Mouse (Mus musculus) E14TG2a.4 (cell line): ENCODE measurements around the gene Pold1.
A peak's percentile ranks its signal among the peaks of the same experiment; 100 is the strongest.

Experiments used
- H3K27me3 ChIP-seq: 2 replicates; pipeline ENCODE4 v1.6.1; 2014; ENCODE audit warnings: low read length, control low read depth; ENCODE audit not compliant: insufficient read depth
- H3K36me3 ChIP-seq: 2 replicates; pipeline ENCODE4 v1.6.1; 2014; ENCODE audit warnings: low read length, control low read depth; ENCODE audit not compliant: insufficient read depth
- H3K4me1 ChIP-seq: replicated peaks from 2 replicates; pipeline ENCODE4 v1.6.1; 2014; ENCODE audit warnings: low read depth, low read length, control low read depth
- H3K4me3 ChIP-seq: replicated peaks from 2 replicates; pipeline ENCODE4 v1.5.1; 2014; ENCODE audit warnings: mild to moderate bottlenecking, low read length
- H3K9me3 ChIP-seq: 2 replicates; pipeline ENCODE4 v1.6.1; 2014; ENCODE audit warnings: low read length, control low read depth
- CTCF ChIP-seq: conservative IDR thresholded peaks from 2 replicates; pipeline ENCODE4 v1.5.1; 2014; ENCODE audit warnings: low read length
- NANOG ChIP-seq: IDR thresholded peaks from 2 replicates; pipeline ENCODE4 v1.6.1; 2014; ENCODE audit warnings: borderline replicate concordance, low read length, mixed read lengths
- POU5F1 ChIP-seq: IDR thresholded peaks from 2 replicates; pipeline ENCODE4 v1.6.1; 2014; ENCODE audit warnings: low read length, borderline replicate concordance

Pold1 gene

GRCm38 (mm10) chr7:44548497-44549087 lies at the start of gene Pold1:
TSS of gene Pold1 (minus strand) at chr7:44548849.
- TF ChIP-seq NANOG (no peak), CTCF (peak; percentile 72)
- peaks cover 80% of the 10 kb centered on the region for H3K4me1 ChIP-seq
- no peaks in the 10 kb centered on the region for H3K9me3 ChIP-seq
- peaks cover 68% of the 10 kb centered on the region for H3K36me3 ChIP-seq
- H3K4me3 ChIP-seq = peak within 1 kb of the TSS; percentile 92
- no peaks in the 10 kb centered on the region for H3K27me3 ChIP-seq

GRCm38 (mm10) chr7:44598336-44598735 lies 49.7 kb upstream of the Pold1 start:
- Histone ChIP-seq H3K36me3 (peaks cover 71% of the 10 kb centered on the region), H3K9me3 (no peaks in the 10 kb centered on the region), H3K4me1 (peaks cover 97% of the 10 kb centered on the region), H3K4me3 (0 out of 2 replicates have a peak overlapping the region, but pooled peaks have one; percentile 10), H3K27me3 (no peaks in the 10 kb centered on the region)
- no peak for TF ChIP-seq POU5F1
- no peak for TF ChIP-seq CTCF
- no peak for TF ChIP-seq NANOG

- Histone ChIP-seq H3K27me3 (no peaks in the 10 kb centered on the region), H3K36me3 (peaks cover 77% of the 10 kb centered on the region), H3K4me3 (0 out of 2 replicates have a peak overlapping the region, but pooled peaks have one; percentile 4), H3K9me3 (no peaks in the 10 kb centered on the region), H3K4me1 (peaks cover 98% of the 10 kb centered on the region)
- TF ChIP-seq CTCF (no peak), NANOG (no peak), POU5F1 (no peak)
These were observed 49.0 kb upstream of the Pold1 start for GRCm38 (mm10) chr7:44597666-44598065.

- TF ChIP-seq CTCF (no peak), NANOG (no peak), POU5F1 (no peak)
- H3K9me3 ChIP-seq = no peaks in the 10 kb centered on the region
- H3K36me3 ChIP-seq = peaks cover 79% of the 10 kb centered on the region
- H3K4me1 ChIP-seq = peaks cover 98% of the 10 kb centered on the region
- peaks cover 5% of the 10 kb centered on the region for H3K27me3 ChIP-seq
- 0 out of 2 replicates have a peak overlapping the region, but pooled peaks have one; percentile 4 for H3K4me3 ChIP-seq
These were observed 48.4 kb upstream of the Pold1 start for GRCm38 (mm10) chr7:44596996-44597538.

- peaks cover 93% of the 10 kb centered on the region for H3K4me1 ChIP-seq
- H3K27me3 ChIP-seq = peaks cover 10% of the 10 kb centered on the region
- H3K9me3 ChIP-seq = no peaks in the 10 kb centered on the region
- H3K36me3 ChIP-seq = peaks cover 78% of the 10 kb centered on the region
- H3K4me3 ChIP-seq = no peak overlapping the region; the same call in 1 of the 2 replicates
- TF ChIP-seq CTCF (no peak), POU5F1 (no peak)
These were observed 47.4 kb upstream of the Pold1 start for GRCm38 (mm10) chr7:44596051-44596450.

- Histone ChIP-seq H3K4me3 (peak overlapping the region; percentile 93; the same call in 1 of the 2 replicates), H3K27me3 (peaks cover 10% of the 10 kb centered on the region), H3K9me3 (no peaks in the 10 kb centered on the region), H3K4me1 (peaks cover 84% of the 10 kb centered on the region), H3K36me3 (peaks cover 70% of the 10 kb centered on the region)
- no peak for TF ChIP-seq POU5F1
- no peak for TF ChIP-seq NANOG
- no peak for TF ChIP-seq CTCF
These were observed 46.5 kb upstream of the Pold1 start for GRCm38 (mm10) chr7:44595131-44595561.

GRCm38 (mm10) chr7:44594291-44594690 lies 45.6 kb upstream of the Pold1 start:
- Histone ChIP-seq H3K36me3 (peaks cover 62% of the 10 kb centered on the region), H3K4me3 (peak overlapping the region; percentile 93), H3K27me3 (peaks cover 10% of the 10 kb centered on the region), H3K4me1 (peaks cover 84% of the 10 kb centered on the region), H3K9me3 (no peaks in the 10 kb centered on the region)
- TF ChIP-seq POU5F1 (no peak), CTCF (no peak), NANOG (no peak)

GRCm38 (mm10) chr7:44593775-44594174 lies 45.1 kb upstream of the Pold1 start:
- Histone ChIP-seq H3K9me3 (no peaks in the 10 kb centered on the region), H3K4me3 (peak overlapping the region; percentile 93), H3K27me3 (peaks cover 10% of the 10 kb centered on the region)

GRCm38 (mm10) chr7:44593051-44593450 lies 44.4 kb upstream of the Pold1 start:
- Histone ChIP-seq H3K27me3 (peaks cover 17% of the 10 kb centered on the region), H3K4me1 (peaks cover 81% of the 10 kb centered on the region), H3K9me3 (no peaks in the 10 kb centered on the region), H3K4me3 (peak overlapping the region; percentile 93), H3K36me3 (peaks cover 49% of the 10 kb centered on the region)
- no peak for TF ChIP-seq POU5F1
- no peak for TF ChIP-seq NANOG
- no peak for TF ChIP-seq CTCF

More at GRCm38 (mm10) chr7:44593775-44594174, 45.1 kb upstream of the Pold1 start:
- peaks cover 81% of the 10 kb centered on the region for H3K4me1 ChIP-seq
- no peak for TF ChIP-seq POU5F1
- TF ChIP-seq CTCF = no peak
- TF ChIP-seq NANOG = no peak
- peaks cover 57% of the 10 kb centered on the region for H3K36me3 ChIP-seq
